Mouse (Mus musculus) G1E (cell line): ENCODE measurements at regions not wholly inside any gene's neighbourhood (a gene's known extent, or its start where the extent isn't known, plus 50 kb on each side); places are given as distances from the start of the nearest gene placed in this dataset.

Experiments
- ATAC-seq: 2 replicates; pipeline ENCODE4 v1.8.0; 2016; ENCODE audit warnings: mild to moderate bottlenecking; ENCODE audit not compliant: insufficient number of reproducible peaks, poor library complexity, low FRiP score, severe bottlenecking; ENCODE audit errors: extremely low read depth
- DNase-seq: peaks from one replicate; pipeline ENCODE4 v3.0.0; 2012; ENCODE audit warnings: low spot score
- H3K27me3 ChIP-seq: 2 replicates; pipeline ENCODE4 v1.6.1; 2012; ENCODE audit warnings: mild to moderate bottlenecking, low read length, inconsistent platforms; ENCODE audit not compliant: insufficient read depth
- H3K36me3 ChIP-seq: replicated peaks from 2 replicates; pipeline ENCODE3; 2012; ENCODE audit warnings: mild to moderate bottlenecking, inconsistent platforms
- H3K4me1 ChIP-seq: 2 replicates; pipeline ENCODE4 v1.6.1; 2012; ENCODE audit warnings: low read depth, low read length, inconsistent platforms, mixed read lengths; ENCODE audit not compliant: insufficient read depth
- H3K4me3 ChIP-seq: 2 replicates; pipeline ENCODE4 v1.5.1; 2012; ENCODE audit warnings: low read depth, mild to moderate bottlenecking, inconsistent platforms, low read length, moderate library complexity, mixed read lengths
- H3K9me3 ChIP-seq: replicated peaks from 2 replicates; pipeline ENCODE4 v1.6.1; 2012; ENCODE audit warnings: inconsistent platforms
- CTCF ChIP-seq: IDR thresholded peaks from 2 replicates; pipeline ENCODE4 v1.5.1; 2012; ENCODE audit warnings: low read depth, low read length, inconsistent platforms, mixed read lengths
- GATA1 ChIP-seq: IDR thresholded peaks from 2 replicates; pipeline ENCODE4 v1.6.1; 2012; ENCODE audit warnings: borderline replicate concordance, low read length, inconsistent platforms, mixed read lengths
- GATA2 ChIP-seq: IDR thresholded peaks from 2 replicates; pipeline ENCODE4 v1.6.1; 2012; ENCODE audit warnings: low read depth, low read length, inconsistent platforms, borderline replicate concordance
- POLR2AphosphoS5 ChIP-seq: IDR thresholded peaks from 2 replicates; pipeline ENCODE4 v1.6.1; 2012; ENCODE audit warnings: low read depth, low read length, inconsistent platforms; ENCODE audit not compliant: insufficient replicate concordance
- TAL1 ChIP-seq: conservative IDR thresholded peaks from 2 replicates; pipeline ENCODE4 v1.6.1; 2012; ENCODE audit warnings: low read depth, low read length, inconsistent platforms, mixed read lengths

DNA sequence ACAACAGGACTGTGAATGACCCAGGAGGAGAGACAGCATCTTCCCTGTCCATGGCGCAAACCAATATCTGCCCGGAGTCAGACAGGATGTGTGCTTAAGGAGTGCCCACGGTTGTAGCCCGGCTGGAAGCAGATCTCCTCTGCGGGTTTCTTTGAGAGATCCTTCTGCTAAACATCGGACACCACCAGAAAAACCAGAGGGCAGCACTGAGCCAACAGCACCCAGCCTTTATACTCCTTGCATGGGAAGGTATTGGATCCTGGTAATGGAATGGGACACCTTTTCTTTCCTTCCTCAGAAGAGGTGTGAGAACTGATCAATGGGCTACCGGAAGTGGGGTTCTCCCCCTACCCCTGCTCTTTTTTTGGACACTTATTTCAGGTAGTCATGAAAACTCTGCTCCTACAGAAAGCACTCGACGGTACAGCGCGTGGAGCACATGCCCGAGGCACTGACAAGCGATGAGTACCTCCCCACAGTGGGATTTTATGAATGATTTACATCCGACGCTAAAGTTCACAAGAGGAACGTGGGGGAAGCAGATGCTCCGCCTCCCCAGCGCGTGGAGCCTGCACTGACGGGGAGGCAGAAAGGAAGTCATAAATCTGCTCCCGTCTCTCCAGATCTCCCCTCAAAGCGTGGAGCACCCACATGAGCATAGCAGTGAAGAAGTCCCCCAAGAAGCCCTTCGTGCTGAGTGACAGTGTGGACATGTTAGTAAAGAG, 278.9 kb downstream of the Vrk1 start:
- H3K36me3 ChIP-seq, result no peaks in the 10 kb centered on the region
- DNase-seq (no peak), ATAC-seq (no peak)
- H3K9me3 ChIP-seq, result peaks cover 87% of the 10 kb centered on the region
- no peaks in the 10 kb centered on the region; the same call in 1 of the 2 replicates for H3K27me3 ChIP-seq
- TF ChIP-seq GATA1 (no peak), GATA2 (no peak), TAL1 (no peak), CTCF (no peak), POLR2AphosphoS5 (no peak)
- H3K4me3 ChIP-seq, result no peak overlapping the region
- H3K4me1 ChIP-seq, result no peaks in the 10 kb centered on the region

- no peaks in the 10 kb centered on the region for H3K4me1 ChIP-seq
- ATAC-seq, result no peak
- no peaks in the 10 kb centered on the region for H3K36me3 ChIP-seq
- no peak for DNase-seq
- H3K9me3 ChIP-seq, result peaks cover 82% of the 10 kb centered on the region
- H3K27me3 ChIP-seq, result no peaks in the 10 kb centered on the region
- TF ChIP-seq GATA2 (no peak), GATA1 (no peak), TAL1 (no peak), POLR2AphosphoS5 (no peak), CTCF (no peak)
- H3K4me3 ChIP-seq, result no peak overlapping the region
Measured at GRCm38 (mm10) chr12:106291476-106292046, 281.5 kb downstream of the Vrk1 start.

- Histone ChIP-seq H3K9me3 (peaks cover 85% of the 10 kb centered on the region), H3K27me3 (no peaks in the 10 kb centered on the region), H3K4me3 (no peak overlapping the region), H3K36me3 (no peaks in the 10 kb centered on the region), H3K4me1 (no peaks in the 10 kb centered on the region)
- TF ChIP-seq CTCF (no peak), TAL1 (no peak), GATA1 (no peak), GATA2 (no peak), POLR2AphosphoS5 (no peak)
- ATAC-seq (no peak), DNase-seq (no peak)
Measured at GRCm38 (mm10) chr12:106293117-106293516, 283.1 kb downstream of the Vrk1 start.

DNA sequence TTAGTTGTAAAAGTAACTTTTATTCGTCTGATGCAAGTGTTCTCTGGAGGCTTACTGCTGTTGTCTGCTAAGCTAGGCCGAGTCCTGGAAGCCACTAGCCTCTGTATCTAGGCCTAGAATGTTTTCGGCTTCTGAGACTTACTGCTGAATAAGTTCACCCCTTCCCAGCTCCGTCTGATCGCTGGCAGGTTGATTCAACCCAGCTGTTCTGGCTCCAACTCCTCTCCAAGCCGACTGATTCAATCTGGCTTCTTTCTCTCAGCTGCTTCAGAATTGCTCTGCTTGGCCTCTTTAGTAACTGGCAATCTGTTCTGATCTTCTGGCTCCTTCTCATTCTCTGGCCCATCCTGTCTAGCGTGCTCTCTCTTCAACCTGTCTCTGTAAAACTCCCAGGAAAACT, 285.6 kb downstream of the Vrk1 start:
- no peak for ATAC-seq
- no peak for DNase-seq
- Histone ChIP-seq H3K4me1 (no peaks in the 10 kb centered on the region), H3K36me3 (no peaks in the 10 kb centered on the region), H3K27me3 (no peaks in the 10 kb centered on the region), H3K9me3 (peaks cover 69% of the 10 kb centered on the region), H3K4me3 (no peak overlapping the region)
- TF ChIP-seq GATA2 (no peak), TAL1 (no peak), CTCF (no peak), GATA1 (no peak), POLR2AphosphoS5 (no peak)

GRCm38 (mm10) chr12:106302617-106303016, 292.6 kb downstream of the Vrk1 start:
- Histone ChIP-seq H3K27me3 (no peaks in the 10 kb centered on the region), H3K4me3 (no peak overlapping the region), H3K9me3 (peaks cover 62% of the 10 kb centered on the region), H3K36me3 (no peaks in the 10 kb centered on the region), H3K4me1 (no peaks in the 10 kb centered on the region)
- TF ChIP-seq TAL1 (no peak), POLR2AphosphoS5 (no peak), CTCF (no peak), GATA2 (no peak), GATA1 (no peak)
- ATAC-seq (no peak), DNase-seq (no peak)

- H3K27me3 ChIP-seq, result no peaks in the 10 kb centered on the region
- H3K9me3 ChIP-seq, result peaks cover 75% of the 10 kb centered on the region
Measured at GRCm38 (mm10) chr12:106308291-106308955, 298.4 kb downstream of the Vrk1 start.

More at GRCm38 (mm10) chr12:106308291-106308955, 298.4 kb downstream of the Vrk1 start:
- ATAC-seq (no peak), DNase-seq (no peak)
- H3K4me1 ChIP-seq, result no peaks in the 10 kb centered on the region
- H3K4me3 ChIP-seq, result no peak overlapping the region
- TF ChIP-seq POLR2AphosphoS5, result no peak
- TF ChIP-seq GATA2, result no peak
- no peak for TF ChIP-seq CTCF
- no peak for TF ChIP-seq GATA1
- TF ChIP-seq TAL1, result no peak
- no peaks in the 10 kb centered on the region for H3K36me3 ChIP-seq
